Mouse (Mus musculus) stomach, embryonic 14.5 days (tissue): Measurements from ENCODE around the gene Cacng8. TPM values are rescaled to one million over a fixed set of nuclear protein-coding genes. Genes with fewer than 3 reads are reported as not detected.
A peak's percentile ranks its signal among the peaks of the same experiment; 100 is the strongest.
"Not testable (repeated sequence)": the region's sequence is repeated elsewhere in the genome, so short reads cannot be mapped to it uniquely, and the experiment has no call there.

Experiments
- ATAC-seq: fragments of 200-750 bp; cut with Nextera tagmentation; 2 replicates; pipeline ENCODE4 v1.8.0; 2017; ENCODE audit warnings: low read depth, moderate TSS enrichment; ENCODE audit not compliant: insufficient number of reproducible peaks, insufficient read depth, low FRiP score
- H3K27ac ChIP-seq: fragments of 300-500 bp; sonication (generic); 2 replicates; pipeline ENCODE4 v1.5.1; 2014; ENCODE audit warnings: mild to moderate bottlenecking, low read length, moderate library complexity, mixed read lengths
- H3K27me3 ChIP-seq: fragments of 300-500 bp; sonication (generic); 2 replicates; pipeline ENCODE4 v1.6.1; 2014; ENCODE audit warnings: low read length, control low read depth, mixed read lengths; ENCODE audit not compliant: control insufficient read depth, insufficient read depth
- H3K36me3 ChIP-seq: fragments of 300-500 bp; sonication (generic); 2 replicates; pipeline ENCODE4 v1.6.1; 2014; ENCODE audit warnings: mild to moderate bottlenecking, control low read depth, low read length, moderate library complexity, mixed read lengths; ENCODE audit not compliant: control insufficient read depth, insufficient read depth
- H3K4me1 ChIP-seq: fragments of 300-500 bp; sonication (generic); 2 replicates; pipeline ENCODE4 v1.6.1; 2014; ENCODE audit warnings: low read length, control low read depth, mixed read lengths; ENCODE audit not compliant: control insufficient read depth, insufficient read depth
- H3K4me2 ChIP-seq: fragments of 300-500 bp; sonication (generic); replicated peaks from 2 replicates; pipeline ENCODE4 v1.6.1; 2014; ENCODE audit warnings: low read depth, low read length, control low read depth
- H3K4me3 ChIP-seq: fragments of 300-500 bp; sonication (generic); 2 replicates; pipeline ENCODE4 v1.5.1; 2014; ENCODE audit warnings: low read depth, low read length, control low read depth
- H3K9ac ChIP-seq: fragments of 300-500 bp; sonication (generic); replicated peaks from 2 replicates; pipeline ENCODE4 v1.6.1; 2014; ENCODE audit warnings: low read depth, mild to moderate bottlenecking, control low read depth, low read length, moderate library complexity, mixed read lengths
- H3K9me3 ChIP-seq: fragments of 300-500 bp; sonication (generic); 2 replicates; pipeline ENCODE4 v1.6.1; 2016; ENCODE audit warnings: low read depth, low read length, control low read depth; ENCODE audit not compliant: control insufficient read depth
- WGBS: fragments of 180-500 bp; shearing (Covaris S2); extraction: QIAGEN DNeasy Blood & Tissue Kit; methylation state at CpG from one replicate; pipeline ENCODE4 v1.1.7; 2014; 5-methylcytosine and 5-hydroxymethylcytosine counted together
- polyA plus RNA-seq: library from polyadenylated mRNA; unstranded; fragments of >200 nt; fragmentation: Nextera tagmentation; extraction: Ambion mirVana; gene quantifications from 2 replicates; pipeline ENCODE4 v1.2.1, GENCODE M21; 2014

Gene Cacng8
- polyA plus RNA-seq, 1 experiment from 2014 or later = 2.8 TPM

GRCm38 (mm10) chr7:3391081-3391451 is 583 bp downstream of the Cacng8 start:
- Histone ChIP-seq H3K9ac (no peak overlapping the region), H3K9me3 (no peaks in the 10 kb centered on the region), H3K27me3 (no peaks in the 10 kb centered on the region), H3K4me3 (peak overlapping the region; percentile 21), H3K4me1 (no peaks in the 10 kb centered on the region; the same call in 1 of the 2 replicates), H3K4me2 (peak overlapping the region; percentile 45), H3K36me3 (no peaks in the 10 kb centered on the region), H3K27ac (no peak overlapping the region)
- 8% methylated on average over 12 of the region's 12 CpGs for WGBS
- no peak; the same call in 1 of the 2 replicates for ATAC-seq

GRCm38 (mm10) chr7:3391809-3392208 is 1.3 kb downstream of the Cacng8 start:
- H3K9me3 ChIP-seq = no peaks in the 10 kb centered on the region
- no peak overlapping the region for H3K27ac ChIP-seq
- no peaks in the 10 kb centered on the region for H3K27me3 ChIP-seq
- no peak overlapping the region for H3K4me3 ChIP-seq
- no peak for ATAC-seq
- WGBS = 16% methylated on average over 4 of the region's 4 CpGs
- no peak overlapping the region for H3K9ac ChIP-seq
- no peaks in the 10 kb centered on the region; the same call in 1 of the 2 replicates for H3K4me1 ChIP-seq
- no peaks in the 10 kb centered on the region for H3K36me3 ChIP-seq
- peak overlapping the region; percentile 45; the same call in 1 of the 2 replicates for H3K4me2 ChIP-seq

GRCm38 (mm10) chr7:3397355-3397754 is 6.9 kb downstream of the Cacng8 start:
- Histone ChIP-seq H3K9ac (no peak overlapping the region), H3K4me2 (no peak overlapping the region), H3K4me3 (no peak overlapping the region), H3K4me1 (no peaks in the 10 kb centered on the region), H3K36me3 (no peaks in the 10 kb centered on the region), H3K9me3 (no peaks in the 10 kb centered on the region), H3K27ac (no peak overlapping the region), H3K27me3 (no peaks in the 10 kb centered on the region)
- 77% methylated on average over 10 of the region's 10 CpGs for WGBS
- ATAC-seq = no peak

GRCm38 (mm10) chr7:3397797-3398196 is 7.3 kb downstream of the Cacng8 start:
- no peak for ATAC-seq
- Histone ChIP-seq H3K36me3 (no peaks in the 10 kb centered on the region), H3K9me3 (no peaks in the 10 kb centered on the region), H3K9ac (no peak overlapping the region), H3K27ac (no peak overlapping the region), H3K27me3 (no peaks in the 10 kb centered on the region), H3K4me1 (no peaks in the 10 kb centered on the region), H3K4me3 (no peak overlapping the region), H3K4me2 (no peak overlapping the region)
- WGBS = 41% methylated on average over 7 of the region's 7 CpGs

- H3K4me1 ChIP-seq, H3K27ac ChIP-seq, H3K27me3 ChIP-seq, ATAC-seq, H3K9ac ChIP-seq, H3K9me3 ChIP-seq, H3K4me3 ChIP-seq, H3K4me2 ChIP-seq, H3K36me3 ChIP-seq: not testable (repeated sequence)
- WGBS = 90% methylated on average over 8 of the region's 8 CpGs
Observed at GRCm38 (mm10) chr7:3398363-3398762, 7.9 kb downstream of the Cacng8 start.

- Histone ChIP-seq H3K4me3 (no peak overlapping the region), H3K9ac (no peak overlapping the region), H3K27me3 (no peaks in the 10 kb centered on the region), H3K4me2 (no peak overlapping the region), H3K27ac (no peak overlapping the region), H3K9me3 (no peaks in the 10 kb centered on the region), H3K4me1 (no peaks in the 10 kb centered on the region), H3K36me3 (no peaks in the 10 kb centered on the region)
- ATAC-seq = no peak
Observed at GRCm38 (mm10) chr7:3399937-3400336, 9.5 kb downstream of the Cacng8 start.

GRCm38 (mm10) chr7:3409729-3410520 is 19.4 kb downstream of the Cacng8 start:
- H3K4me1 ChIP-seq = no peaks in the 10 kb centered on the region; the same call in 1 of the 2 replicates
- H3K4me3 ChIP-seq = no peak overlapping the region
- no peak overlapping the region for H3K4me2 ChIP-seq
- H3K36me3 ChIP-seq = no peaks in the 10 kb centered on the region
- 55% methylated on average over 11 of the region's 11 CpGs for WGBS
- peaks cover 31% of the 10 kb centered on the region for H3K27me3 ChIP-seq
- no peak overlapping the region for H3K27ac ChIP-seq
- H3K9me3 ChIP-seq = no peaks in the 10 kb centered on the region
- H3K9ac ChIP-seq = no peak overlapping the region
- ATAC-seq = no peak

- Histone ChIP-seq H3K4me2 (peak overlapping the region; percentile 57), H3K4me3 (peak overlapping the region; percentile 38), H3K9ac (no peak overlapping the region), H3K4me1 (no peaks in the 10 kb centered on the region; the same call in 1 of the 2 replicates), H3K27me3 (peaks cover 39% of the 10 kb centered on the region), H3K36me3 (no peaks in the 10 kb centered on the region), H3K9me3 (no peaks in the 10 kb centered on the region), H3K27ac (no peak overlapping the region)
- ATAC-seq = peak; percentile 91
- WGBS = under 1% methylated on average over 33 of the region's 33 CpGs
Observed at GRCm38 (mm10) chr7:3411160-3411941, 20.9 kb downstream of the Cacng8 start.
